Mouse (Mus musculus) lung, embryonic 15.5 days (tissue): ENCODE data around the gene Atp6v1b1. TPM values are rescaled to one million over a fixed set of nuclear protein-coding genes. Genes with fewer than 3 reads are reported as not detected.

Source experiments
- ATAC-seq: fragments of 200-750 bp; cut with Nextera tagmentation; 2 replicates; pipeline ENCODE4 v1.8.0; 2017; ENCODE audit warnings: moderate number of reproducible peaks, borderline replicate concordance; ENCODE audit not compliant: low FRiP score, low TSS enrichment; ENCODE audit errors: extremely low read depth
- H3K27ac ChIP-seq: fragments of 300-500 bp; sonication (generic); 2 replicates; pipeline ENCODE4 v1.5.1; 2015; ENCODE audit warnings: moderate library complexity, mild to moderate bottlenecking, inconsistent platforms
- H3K27me3 ChIP-seq: fragments of 300-500 bp; sonication (generic); 2 replicates; pipeline ENCODE4 v1.6.1; 2015; ENCODE audit warnings: inconsistent platforms
- H3K36me3 ChIP-seq: fragments of 300-500 bp; sonication (generic); 2 replicates; pipeline ENCODE4 v1.6.1; 2015; ENCODE audit warnings: inconsistent platforms
- H3K4me1 ChIP-seq: fragments of 300-500 bp; sonication (generic); 2 replicates; pipeline ENCODE4 v1.6.1; 2015; ENCODE audit warnings: inconsistent platforms
- H3K4me2 ChIP-seq: fragments of 300-500 bp; sonication (generic); 2 replicates; pipeline ENCODE4 v1.6.1; 2015; ENCODE audit warnings: inconsistent platforms, mild to moderate bottlenecking, moderate library complexity
- H3K4me3 ChIP-seq: fragments of 300-500 bp; sonication (generic); 2 replicates; pipeline ENCODE4 v1.5.1; 2015; ENCODE audit warnings: mild to moderate bottlenecking, inconsistent platforms
- H3K9ac ChIP-seq: fragments of 300-500 bp; sonication (generic); 2 replicates; pipeline ENCODE4 v1.6.1; 2015; ENCODE audit warnings: inconsistent platforms
- H3K9me3 ChIP-seq: fragments of 300-500 bp; sonication (generic); 2 replicates; pipeline ENCODE4 v1.6.1; 2016; ENCODE audit warnings: inconsistent platforms
- WGBS: fragments of 180-500 bp; shearing (Covaris S2); methylation state at CpG from one replicate; pipeline ENCODE4 v1.1.7; 2015; 5-methylcytosine and 5-hydroxymethylcytosine counted together
- polyA plus RNA-seq: library from polyadenylated mRNA; unstranded; fragments of >200 nt; fragmentation: Nextera tagmentation; extraction: Ambion mirVana; gene quantifications from 2 replicates; pipeline ENCODE4 v1.2.1, GENCODE M21; 2015

The Atp6v1b1 gene
- 0.35 and 0.45 TPM in 2 replicates for polyA plus RNA-seq

- 64% methylated on average over 5 of the region's 5 CpGs for WGBS
These were observed at the start of gene Atp6v1b1 for GRCm38 (mm10) chr6:83742761-83743160. Atp6v1b1 (plus strand) TSS chr6:83742990.

GRCm38 (mm10) chr6:83693835-83694234 is 49.0 kb upstream of the Atp6v1b1 start:
- no peak for ATAC-seq
- peaks cover 95% of the 10 kb centered on the region for H3K27me3 ChIP-seq
- H3K4me3 ChIP-seq, result no peak overlapping the region
- no peaks in the 10 kb centered on the region for H3K9me3 ChIP-seq
- no peak overlapping the region for H3K9ac ChIP-seq
- no peaks in the 10 kb centered on the region for H3K36me3 ChIP-seq
- H3K4me2 ChIP-seq, result no peak overlapping the region
- no peaks in the 10 kb centered on the region for H3K4me1 ChIP-seq
- H3K27ac ChIP-seq, result no peak overlapping the region
- 1% methylated on average over 9 of the region's 9 CpGs for WGBS

More at GRCm38 (mm10) chr6:83742761-83743160, at the start of gene Atp6v1b1:
- Histone ChIP-seq H3K4me3 (no peak within 1 kb of the TSS), H3K27ac (no peak within 1 kb of the TSS), H3K9ac (no peak within 1 kb of the TSS), H3K27me3 (no peaks in the 10 kb centered on the region), H3K9me3 (no peaks in the 10 kb centered on the region), H3K4me2 (no peak within 1 kb of the TSS), H3K4me1 (0 out of 2 replicates have a peak, but pooled peaks cover 3% of the 10 kb centered on the region), H3K36me3 (no peaks in the 10 kb centered on the region)
- ATAC-seq, result no peak

GRCm38 (mm10) chr6:83695731-83696130 is 47.1 kb upstream of the Atp6v1b1 start:
- H3K27me3 ChIP-seq, result peaks cover 99% of the 10 kb centered on the region
- no peak overlapping the region for H3K9ac ChIP-seq
- no peak for ATAC-seq
- H3K27ac ChIP-seq, result no peak overlapping the region
- no peak overlapping the region for H3K4me3 ChIP-seq
- WGBS, result 6% methylated on average over 3 of the region's 3 CpGs
- no peak overlapping the region for H3K4me2 ChIP-seq
- H3K4me1 ChIP-seq, result no peaks in the 10 kb centered on the region
- no peaks in the 10 kb centered on the region for H3K36me3 ChIP-seq
- no peaks in the 10 kb centered on the region for H3K9me3 ChIP-seq

GRCm38 (mm10) chr6:83696684-83697083 is 46.1 kb upstream of the Atp6v1b1 start:
- Histone ChIP-seq H3K36me3 (no peaks in the 10 kb centered on the region), H3K27me3 (peaks cover 98% of the 10 kb centered on the region), H3K9me3 (no peaks in the 10 kb centered on the region), H3K4me2 (no peak overlapping the region), H3K4me1 (no peaks in the 10 kb centered on the region), H3K9ac (no peak overlapping the region), H3K27ac (no peak overlapping the region), H3K4me3 (no peak overlapping the region)
- WGBS, result 2% methylated on average over 7 of the region's 7 CpGs
- no peak for ATAC-seq

- H3K9ac ChIP-seq, result no peak overlapping the region
- no peaks in the 10 kb centered on the region for H3K9me3 ChIP-seq
- ATAC-seq, result no peak
- peaks cover 6% of the 10 kb centered on the region; the same call in 1 of the 2 replicates for H3K4me1 ChIP-seq
- no peak overlapping the region for H3K27ac ChIP-seq
- 3% methylated on average over 8 of the region's 8 CpGs for WGBS
- no peak overlapping the region for H3K4me2 ChIP-seq
- peaks cover 97% of the 10 kb centered on the region for H3K27me3 ChIP-seq
- no peaks in the 10 kb centered on the region for H3K36me3 ChIP-seq
- no peak overlapping the region for H3K4me3 ChIP-seq
These were observed 44.9 kb upstream of the Atp6v1b1 start for GRCm38 (mm10) chr6:83697932-83698331.

- no peak for ATAC-seq
- Histone ChIP-seq H3K36me3 (no peaks in the 10 kb centered on the region), H3K27ac (no peak overlapping the region), H3K9ac (no peak overlapping the region), H3K4me1 (peaks cover 6% of the 10 kb centered on the region; the same call in 1 of the 2 replicates), H3K9me3 (no peaks in the 10 kb centered on the region), H3K4me3 (no peak overlapping the region), H3K27me3 (peaks cover 96% of the 10 kb centered on the region), H3K4me2 (no peak overlapping the region)
- WGBS, result 3% methylated on average over 5 of the region's 5 CpGs
These were observed 42.8 kb upstream of the Atp6v1b1 start for GRCm38 (mm10) chr6:83699971-83700370.

- Histone ChIP-seq H3K9me3 (no peaks in the 10 kb centered on the region), H3K9ac (no peak overlapping the region), H3K4me2 (no peak overlapping the region), H3K27me3 (peaks cover 96% of the 10 kb centered on the region), H3K36me3 (no peaks in the 10 kb centered on the region), H3K27ac (no peak overlapping the region), H3K4me3 (no peak overlapping the region), H3K4me1 (peaks cover 6% of the 10 kb centered on the region; the same call in 1 of the 2 replicates)
- no peak for ATAC-seq
- WGBS, result 0% methylated on average over 11 of the region's 11 CpGs
These were observed 41.8 kb upstream of the Atp6v1b1 start for GRCm38 (mm10) chr6:83701001-83701400.

GRCm38 (mm10) chr6:83702146-83702999 is 40.4 kb upstream of the Atp6v1b1 start:
- Histone ChIP-seq H3K9ac (no peak overlapping the region), H3K27ac (no peak overlapping the region), H3K9me3 (no peaks in the 10 kb centered on the region), H3K4me3 (no peak overlapping the region), H3K36me3 (no peaks in the 10 kb centered on the region), H3K27me3 (peaks cover 96% of the 10 kb centered on the region), H3K4me2 (no peak overlapping the region), H3K4me1 (peaks cover 6% of the 10 kb centered on the region; the same call in 1 of the 2 replicates)
- peak; percentile 46; the same call in 1 of the 2 replicates for ATAC-seq
- WGBS, result under 1% methylated on average over 53 of the region's 53 CpGs

- no peaks in the 10 kb centered on the region for H3K36me3 ChIP-seq
- peaks cover 6% of the 10 kb centered on the region; the same call in 1 of the 2 replicates for H3K4me1 ChIP-seq
- no peaks in the 10 kb centered on the region for H3K9me3 ChIP-seq
- 2% methylated on average over 27 of the region's 27 CpGs for WGBS
- ATAC-seq, result no peak
- no peak overlapping the region for H3K4me2 ChIP-seq
- peaks cover 96% of the 10 kb centered on the region for H3K27me3 ChIP-seq
- no peak overlapping the region for H3K27ac ChIP-seq
- H3K4me3 ChIP-seq, result no peak overlapping the region
- H3K9ac ChIP-seq, result no peak overlapping the region
These were observed 39.6 kb upstream of the Atp6v1b1 start for GRCm38 (mm10) chr6:83703000-83703721.

- Histone ChIP-seq H3K36me3 (no peaks in the 10 kb centered on the region), H3K4me2 (no peak overlapping the region), H3K27me3 (peaks cover 96% of the 10 kb centered on the region), H3K4me3 (no peak overlapping the region), H3K4me1 (peaks cover 6% of the 10 kb centered on the region; the same call in 1 of the 2 replicates), H3K9ac (no peak overlapping the region), H3K27ac (no peak overlapping the region), H3K9me3 (no peaks in the 10 kb centered on the region)
- WGBS, result 1% methylated on average over 10 of the region's 10 CpGs
- ATAC-seq, result no peak
These were observed 39.1 kb upstream of the Atp6v1b1 start for GRCm38 (mm10) chr6:83703722-83704078.

GRCm38 (mm10) chr6:83704294-83704693 is 38.5 kb upstream of the Atp6v1b1 start:
- Histone ChIP-seq H3K36me3 (no peaks in the 10 kb centered on the region), H3K9me3 (no peaks in the 10 kb centered on the region), H3K4me2 (no peak overlapping the region), H3K9ac (no peak overlapping the region), H3K27ac (no peak overlapping the region), H3K4me1 (peaks cover 6% of the 10 kb centered on the region; the same call in 1 of the 2 replicates), H3K27me3 (peaks cover 96% of the 10 kb centered on the region), H3K4me3 (no peak overlapping the region)
- no peak for ATAC-seq
- 6% methylated on average over 1 of the region's 1 CpGs for WGBS

- no peak for ATAC-seq
- no peaks in the 10 kb centered on the region for H3K9me3 ChIP-seq
- WGBS, result 21% methylated on average over 5 of the region's 5 CpGs
- H3K4me3 ChIP-seq, result no peak overlapping the region
- peaks cover 6% of the 10 kb centered on the region; the same call in 1 of the 2 replicates for H3K4me1 ChIP-seq
- H3K4me2 ChIP-seq, result no peak overlapping the region
- no peaks in the 10 kb centered on the region for H3K36me3 ChIP-seq
- H3K9ac ChIP-seq, result no peak overlapping the region
- H3K27me3 ChIP-seq, result peaks cover 96% of the 10 kb centered on the region
- H3K27ac ChIP-seq, result no peak overlapping the region
These were observed 38.1 kb upstream of the Atp6v1b1 start for GRCm38 (mm10) chr6:83704701-83705100.
